Mouse (Mus musculus) heart, adult 2 months (tissue): ENCODE measurements at regions not wholly inside any gene's neighbourhood (a gene's known extent, or its start where the extent isn't known, plus 50 kb on each side); places are given as distances from the start of the nearest gene placed in this dataset.

ENCODE experiments used
- DNase-seq, 2 experiments: peaks; one replicate each; pipeline ENCODE4 v3.0.0; 2021
- H3K27ac ChIP-seq: fragments of 200-600 bp; 2 replicates; pipeline ENCODE4 v1.8.1; 2022
- H3K27me3 ChIP-seq: fragments of 200-500 bp; 2 replicates; pipeline ENCODE4 v1.6.1; 2012; ENCODE audit warnings: mild to moderate bottlenecking, low read length, inconsistent platforms, mixed read lengths; ENCODE audit not compliant: control insufficient read depth, insufficient read depth
- H3K36me3 ChIP-seq: fragments of 200-500 bp; 2 replicates; pipeline ENCODE4 v1.6.1; 2012; ENCODE audit warnings: low read length, inconsistent platforms; ENCODE audit not compliant: control insufficient read depth, insufficient read depth
- H3K4me1 ChIP-seq: fragments of 200-500 bp; 2 replicates; pipeline ENCODE4 v1.6.1; 2011; ENCODE audit warnings: low read length; ENCODE audit not compliant: control insufficient read depth, insufficient read depth
- H3K4me3 ChIP-seq: fragments of 200-600 bp; 2 replicates; pipeline ENCODE4 v1.8.1; 2022
- H3K79me2 ChIP-seq: fragments of 200-500 bp; replicated peaks from 2 replicates; pipeline ENCODE4 v1.6.1; 2012; ENCODE audit warnings: mild to moderate bottlenecking, inconsistent platforms, low read length, moderate library complexity, mixed read lengths; ENCODE audit not compliant: control insufficient read depth, insufficient read depth
- H3K9ac ChIP-seq: fragments of 200-500 bp; 2 replicates; pipeline ENCODE4 v1.6.1; 2012; ENCODE audit warnings: low read depth, mild to moderate bottlenecking, control low read depth, inconsistent platforms, low read length, mixed read lengths
- CTCF ChIP-seq: fragments of 200-600 bp; IDR thresholded peaks from 2 replicates; pipeline ENCODE4 v1.8.1; 2022; ENCODE audit warnings: antibody characterized with exemption, mild to moderate bottlenecking, moderate library complexity
- EP300 ChIP-seq: fragments of 200-500 bp; IDR thresholded peaks from 2 replicates; pipeline ENCODE4 v1.6.1; 2011; ENCODE audit warnings: low read depth, low read length, control low read depth; ENCODE audit not compliant: insufficient read depth
- POLR2A ChIP-seq: fragments of 200-500 bp; IDR thresholded peaks from 2 replicates; pipeline ENCODE4 v1.6.1; 2011; ENCODE audit warnings: mild to moderate bottlenecking, low read depth, low read length, control low read depth; ENCODE audit not compliant: insufficient read depth
- WGBS: fragments of 180-500 bp; shearing (Covaris S2); methylation state at CpG from one replicate; pipeline ENCODE4 v1.1.7; 2018; 5-methylcytosine and 5-hydroxymethylcytosine counted together
- intact Hi-C: fragments of 180-260 bp; cut with DNase I; formaldehyde crosslinking; loops from one replicate; pipeline ENCODE4 v1.15.1; 2025

DNA sequence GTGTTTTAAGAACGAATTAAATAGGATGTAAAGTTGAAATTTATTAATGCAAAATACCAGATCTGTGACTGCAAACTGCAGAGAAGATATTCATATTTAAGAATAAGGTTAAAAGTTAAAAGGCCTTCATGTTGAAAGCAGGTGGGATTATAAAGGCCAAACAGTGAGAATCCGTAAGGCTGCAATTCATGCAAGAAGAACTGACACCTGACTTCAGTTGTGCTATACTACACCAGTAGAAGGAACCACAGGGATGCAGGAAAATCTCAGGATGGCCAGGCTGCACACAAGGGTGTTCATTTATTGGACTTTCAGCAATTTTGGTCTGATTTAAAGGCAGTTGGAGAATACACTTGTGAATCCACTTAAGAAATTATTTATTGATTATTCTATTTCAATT, 147.4 kb upstream of the Cypt12 start:
- DNase-seq, result no peak
- no peak overlapping the region for H3K27ac ChIP-seq
- H3K4me1 ChIP-seq, result no peaks in the 10 kb centered on the region
- intact Hi-C loops, result no loop called here
- H3K27me3 ChIP-seq, result peaks cover 3% of the 10 kb centered on the region; the same call in 1 of the 2 replicates
- TF ChIP-seq CTCF (no peak), EP300 (no peak), POLR2A (no peak)
- H3K79me2 ChIP-seq, result no peaks in the 10 kb centered on the region
- no peak overlapping the region for H3K4me3 ChIP-seq
- no peak overlapping the region for H3K9ac ChIP-seq
- WGBS, result 61% methylated on average over 2 of the region's 2 CpGs
- H3K36me3 ChIP-seq, result no peaks in the 10 kb centered on the region

DNA sequence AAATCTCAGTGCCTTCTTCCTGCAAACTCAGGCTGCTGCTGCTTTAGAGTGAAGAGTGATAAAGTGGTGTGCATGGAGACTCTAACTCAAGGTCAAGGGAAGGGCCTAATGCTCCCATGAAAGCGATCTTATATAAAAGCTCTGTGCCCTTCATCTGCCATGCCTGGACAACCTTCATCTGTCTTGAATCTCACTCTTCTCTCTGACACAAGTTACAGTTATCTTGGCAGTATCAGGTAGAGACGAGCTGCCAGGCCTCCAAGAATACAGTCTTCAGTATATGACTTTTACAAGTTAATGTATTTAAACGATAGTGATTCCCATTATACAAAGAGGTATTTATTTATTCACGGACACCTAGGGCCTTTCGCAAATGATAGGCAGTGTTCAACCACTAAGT, 146.7 kb upstream of the Cypt12 start:
- no peak for TF ChIP-seq CTCF
- no peak for TF ChIP-seq POLR2A
- Histone ChIP-seq H3K27ac (no peak overlapping the region), H3K79me2 (no peaks in the 10 kb centered on the region), H3K9ac (no peak overlapping the region), H3K4me1 (no peaks in the 10 kb centered on the region), H3K27me3 (no peaks in the 10 kb centered on the region), H3K4me3 (no peak overlapping the region), H3K36me3 (no peaks in the 10 kb centered on the region)
- intact Hi-C loops, result no loop called here
- DNase-seq, result no peak
- 74% methylated on average over 5 of the region's 5 CpGs for WGBS

DNA sequence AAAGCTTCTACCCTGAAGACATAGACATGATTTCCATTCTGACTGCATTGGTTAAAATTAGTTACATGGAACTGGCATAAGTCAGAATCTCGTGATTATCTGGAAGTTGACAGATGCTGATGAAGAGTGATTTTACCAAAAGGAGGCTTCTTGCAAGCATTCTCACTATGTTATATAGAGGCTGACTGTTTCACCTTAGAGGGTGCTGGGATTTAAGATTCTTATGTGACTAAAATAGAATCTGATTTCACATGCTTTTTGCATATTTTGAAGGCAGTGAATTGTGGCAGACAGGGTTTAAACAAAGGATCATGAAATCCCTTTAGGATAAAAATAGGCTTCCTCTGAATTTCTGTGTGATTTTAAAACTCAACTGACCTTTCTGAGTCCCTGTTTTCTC, 143.0 kb upstream of the Cypt12 start:
- Histone ChIP-seq H3K4me3 (no peak overlapping the region), H3K27ac (no peak overlapping the region), H3K9ac (no peak overlapping the region), H3K79me2 (no peaks in the 10 kb centered on the region), H3K36me3 (no peaks in the 10 kb centered on the region), H3K4me1 (no peaks in the 10 kb centered on the region), H3K27me3 (no peaks in the 10 kb centered on the region)
- no peak for DNase-seq
- TF ChIP-seq CTCF (no peak), POLR2A (no peak), EP300 (no peak)
- intact Hi-C loops, result no loop called here
- WGBS, result 42% methylated on average over 1 of the region's 1 CpGs

DNA sequence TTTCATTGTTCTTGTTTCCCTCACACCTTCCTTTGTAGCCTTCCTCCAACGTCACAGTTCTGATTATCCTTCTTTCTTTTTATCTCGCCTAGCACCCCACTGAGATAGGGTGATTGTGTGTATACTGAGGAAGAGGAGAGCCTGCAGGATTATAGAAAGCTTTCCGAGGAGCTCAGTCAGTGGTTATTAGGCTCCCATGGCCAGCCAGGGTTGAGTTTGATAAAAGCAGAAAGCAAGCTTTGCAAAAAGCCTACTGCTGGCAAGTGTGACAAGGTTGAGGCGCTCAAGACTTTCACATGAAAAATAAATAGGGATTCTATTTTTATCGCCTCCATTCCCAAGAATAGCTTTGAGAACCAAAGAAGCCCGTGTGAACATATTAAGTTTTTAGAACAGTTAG, 136.9 kb upstream of the Cypt12 start:
- no peak overlapping the region for H3K9ac ChIP-seq
- H3K4me1 ChIP-seq, result no peaks in the 10 kb centered on the region
- no peak for DNase-seq
- intact Hi-C loops, result no loop called here
- no peaks in the 10 kb centered on the region for H3K79me2 ChIP-seq
- no peaks in the 10 kb centered on the region for H3K36me3 ChIP-seq
- TF ChIP-seq POLR2A (no peak), EP300 (no peak), CTCF (no peak)
- H3K27ac ChIP-seq, result no peak overlapping the region
- no peaks in the 10 kb centered on the region for H3K27me3 ChIP-seq
- no peak overlapping the region for H3K4me3 ChIP-seq
- 28% methylated on average over 6 of the region's 6 CpGs for WGBS

DNA sequence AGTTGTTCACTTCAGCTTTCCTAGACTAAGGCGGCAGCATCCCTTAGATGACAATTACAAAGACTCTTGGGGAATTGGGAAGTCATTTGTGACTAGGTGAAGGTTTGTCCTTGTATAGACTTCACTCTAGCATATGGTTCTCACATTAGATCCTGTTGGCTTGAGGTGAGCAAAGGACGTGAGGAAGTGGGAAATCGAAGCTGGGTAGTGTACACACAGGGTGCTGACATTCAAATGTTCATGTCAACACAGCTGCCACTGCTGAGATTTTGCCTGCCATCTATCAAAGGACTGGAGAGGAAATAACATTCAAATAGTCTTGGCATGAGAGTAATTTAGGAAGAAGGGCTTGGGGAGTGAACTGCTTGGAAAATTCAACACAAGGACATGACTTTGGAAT, 124.0 kb upstream of the Cypt12 start:
- no peak overlapping the region for H3K4me3 ChIP-seq
- WGBS, result 31% methylated on average over 3 of the region's 3 CpGs
- no peaks in the 10 kb centered on the region for H3K27me3 ChIP-seq
- TF ChIP-seq CTCF (no peak), POLR2A (no peak), EP300 (no peak)
- DNase-seq, result no peak
- no peak overlapping the region for H3K9ac ChIP-seq
- H3K27ac ChIP-seq, result no peak overlapping the region
- H3K79me2 ChIP-seq, result no peaks in the 10 kb centered on the region
- intact Hi-C loops, result loop anchor here (1.0 to 10.0 kb wide), 2 partner anchors 1009 to 1358 kb away; no protein-coding TSS in a partner anchor
- no peaks in the 10 kb centered on the region for H3K4me1 ChIP-seq
- H3K36me3 ChIP-seq, result no peaks in the 10 kb centered on the region

DNA sequence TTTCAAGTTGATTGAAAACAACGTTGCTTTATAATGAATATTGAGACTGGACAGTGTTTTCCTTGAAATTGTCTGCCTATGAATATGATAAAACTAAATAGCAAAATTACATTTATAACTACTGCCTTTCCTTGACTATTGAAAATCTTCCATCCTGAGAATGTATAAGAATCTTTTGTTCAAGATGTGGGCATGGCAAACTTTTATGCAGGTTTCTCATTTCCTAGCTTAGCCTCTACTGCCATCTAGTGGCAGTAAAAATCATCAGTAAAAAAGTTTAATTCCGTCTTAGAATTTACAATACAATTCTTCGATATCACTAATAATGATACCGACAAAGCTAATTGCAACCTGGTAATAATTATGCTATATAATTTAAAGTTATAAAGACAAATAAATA, 123.5 kb upstream of the Cypt12 start:
- Histone ChIP-seq H3K4me1 (no peaks in the 10 kb centered on the region), H3K79me2 (no peaks in the 10 kb centered on the region), H3K4me3 (no peak overlapping the region), H3K9ac (no peak overlapping the region), H3K36me3 (no peaks in the 10 kb centered on the region), H3K27ac (no peak overlapping the region), H3K27me3 (no peaks in the 10 kb centered on the region)
- 43% methylated on average over 4 of the region's 4 CpGs for WGBS
- TF ChIP-seq POLR2A, result no peak
- peak; percentile 95 for TF ChIP-seq CTCF
- DNase-seq, result no peak
- intact Hi-C loops, result loop anchor here (1.0 to 10.0 kb wide), 2 partner anchors 1010 to 1358 kb away; no protein-coding TSS in a partner anchor
